Comparison of ENCODE assay signal across 26 mouse cellular contexts in genomic region chr16:26102856-26103255, GRCm38 (mm10). TPM values are rescaled to one million over a fixed set of nuclear protein-coding genes. Genes with fewer than 3 reads are reported as not detected.
DNase-seq lines count a peak whose midpoint lies in the region; ATAC-seq and TF ChIP-seq lines count a peak whose summit lies in the region.
"Had no signal": no experiment of that assay in that cellular context is flagged by ENCODE, and none has a peak within 500 bp of the region (broad histone marks: within the 10 kb centered on the region; RNA-seq: fewer than 3 reads in every experiment).

No protein-coding gene starts in this region.

- intact Hi-C loops in heart, postnatal 14 days (cut with DNase I): loop anchor here (5.0 kb wide), 1 partner anchor 121 kb away; no protein-coding TSS in a partner anchor

- H3K4me2 ChIP-seq in heart, embryonic 13.5 days: peak overlapping the region; percentile 78; the same call in 1 of the 2 replicates
- H3K4me2 ChIP-seq in kidney, postnatal 0 days (ENCODE audit: low read length): peak overlapping the region; percentile 88
- no peak overlapping the region for H3K4me2 ChIP-seq in kidney, embryonic 15.5 days
- H3K4me2 ChIP-seq in embryonic facial prominence, embryonic 15.5 days (replicated peaks): peak overlapping the region; percentile 92; the same call in 1 of the 2 replicates
- peak overlapping the region; percentile 70 for H3K4me2 ChIP-seq in stomach, embryonic 16.5 days (ENCODE audit: low read depth, low read length)
- H3K4me2 ChIP-seq in forebrain, embryonic 11.5 days (ENCODE audit: low read depth, low read length, severe bottlenecking): no peak overlapping the region
- H3K4me2 ChIP-seq: hindbrain, embryonic 14.5 days; liver, embryonic 12.5 days had no signal

- no peak for DNase-seq in heart, postnatal 14 days
- DNase-seq in kidney, postnatal 0 days (ENCODE audit: low spot score): no peak
- no peak for DNase-seq in ovary, postnatal 14 days (ENCODE audit: low spot score)
- no peak for DNase-seq in forebrain, embryonic 11.5 days (ENCODE audit: low spot score)
- DNase-seq: adrenal gland, adult 2 months; adrenal gland, postnatal 36 days; B cell, adult 2 months; cerebellum, adult 2 months; cerebellum, postnatal 25 days; gastrocnemius, postnatal 25 days; heart, adult 11 months; left cerebral cortex, postnatal 4 days; lung, adult 18-20 months; lung, postnatal 4 days; midbrain, embryonic 14.5 days; spleen, adult 18-20 months had no signal

- H3K4me1 ChIP-seq in heart, embryonic 13.5 days: peaks cover 62% of the 10 kb centered on the region
- H3K4me1 ChIP-seq in kidney, postnatal 0 days (replicated peaks; ENCODE audit: insufficient read depth, low read length): peaks cover 21% of the 10 kb centered on the region
- H3K4me1 ChIP-seq in kidney, embryonic 15.5 days: peaks cover 18% of the 10 kb centered on the region
- H3K4me1 ChIP-seq in embryonic facial prominence, embryonic 15.5 days: peaks cover 33% of the 10 kb centered on the region
- peaks cover 19% of the 10 kb centered on the region; the same call in 1 of the 2 replicates for H3K4me1 ChIP-seq in stomach, embryonic 16.5 days (ENCODE audit: control insufficient read depth, insufficient read depth, low read length)
- peaks cover 5% of the 10 kb centered on the region for H3K4me1 ChIP-seq in forebrain, embryonic 11.5 days (replicated peaks; ENCODE audit: control insufficient read depth, insufficient read depth, low read length)
- H3K4me1 ChIP-seq: liver, embryonic 12.5 days had no signal

- no peaks in the 10 kb centered on the region for H3K9me3 ChIP-seq in heart, embryonic 13.5 days
- no peaks in the 10 kb centered on the region for H3K9me3 ChIP-seq in kidney, postnatal 0 days (replicated peaks; ENCODE audit: low read length)
- H3K9me3 ChIP-seq in kidney, embryonic 15.5 days (replicated peaks): no peaks in the 10 kb centered on the region
- no peaks in the 10 kb centered on the region for H3K9me3 ChIP-seq in embryonic facial prominence, embryonic 15.5 days (replicated peaks)
- H3K9me3 ChIP-seq in stomach, embryonic 16.5 days (replicated peaks; ENCODE audit: control insufficient read depth, low read length): no peaks in the 10 kb centered on the region
- H3K9me3 ChIP-seq in forebrain, embryonic 11.5 days (ENCODE audit: control insufficient read depth, low read length): no peaks in the 10 kb centered on the region
- H3K9me3 ChIP-seq: forebrain, embryonic 13.5 days; liver, embryonic 12.5 days had no signal

- no peak overlapping the region for H3K27ac ChIP-seq in heart, embryonic 13.5 days (replicated peaks)
- no peak overlapping the region for H3K27ac ChIP-seq in kidney, postnatal 0 days
- H3K27ac ChIP-seq in kidney, embryonic 15.5 days: no peak overlapping the region
- H3K27ac ChIP-seq in embryonic facial prominence, embryonic 15.5 days (replicated peaks): no peak overlapping the region
- H3K27ac ChIP-seq in stomach, embryonic 16.5 days (ENCODE audit: low read length): no peak overlapping the region
- H3K27ac ChIP-seq in forebrain, embryonic 11.5 days (ENCODE audit: low read depth, low read length): no peak overlapping the region
- H3K27ac ChIP-seq: forebrain, embryonic 13.5 days; hindbrain, embryonic 14.5 days; liver, embryonic 12.5 days had no signal

- H3K4me3 ChIP-seq in heart, embryonic 13.5 days: 0 out of 2 replicates have a peak overlapping the region, but pooled peaks have one; percentile 80
- no peak overlapping the region for H3K4me3 ChIP-seq in kidney, postnatal 0 days (replicated peaks; ENCODE audit: low read depth, low read length)
- no peak overlapping the region for H3K4me3 ChIP-seq in kidney, embryonic 15.5 days (replicated peaks)
- no peak overlapping the region for H3K4me3 ChIP-seq in embryonic facial prominence, embryonic 15.5 days (replicated peaks)
- H3K4me3 ChIP-seq in stomach, embryonic 16.5 days (replicated peaks; ENCODE audit: low read length): no peak overlapping the region
- H3K4me3 ChIP-seq in forebrain, embryonic 11.5 days (ENCODE audit: low read depth, low read length): no peak overlapping the region
- H3K4me3 ChIP-seq: forebrain, embryonic 13.5 days; liver, embryonic 12.5 days had no signal

- ATAC-seq in heart, embryonic 13.5 days (ENCODE audit: extremely low read depth, insufficient number of reproducible peaks, low FRiP score, low TSS enrichment): no peak
- ATAC-seq in kidney, postnatal 0 days (replicated peaks; ENCODE audit: low FRiP score, low read depth): no peak
- ATAC-seq in kidney, embryonic 15.5 days (replicated peaks; ENCODE audit: low FRiP score): no peak
- ATAC-seq in embryonic facial prominence, embryonic 15.5 days (ENCODE audit: insufficient number of reproducible peaks, low FRiP score, low TSS enrichment, low read depth): no peak
- ATAC-seq in stomach, embryonic 16.5 days (ENCODE audit: insufficient read depth, low FRiP score): no peak
- no peak for ATAC-seq in forebrain, embryonic 11.5 days (replicated peaks; ENCODE audit: low FRiP score)
- ATAC-seq: activated CD4-positive, CD25-positive, alpha-beta regulatory T cell, adult 4 months; forebrain, embryonic 13.5 days; liver, embryonic 12.5 days; lung, postnatal 0 days had no signal

- H3K27me3 ChIP-seq in heart, embryonic 13.5 days (replicated peaks): no peaks in the 10 kb centered on the region
- H3K27me3 ChIP-seq in kidney, postnatal 0 days (ENCODE audit: insufficient read depth, low read length): no peaks in the 10 kb centered on the region
- peaks cover 4% of the 10 kb centered on the region; the same call in 1 of the 2 replicates for H3K27me3 ChIP-seq in kidney, embryonic 15.5 days
- no peaks in the 10 kb centered on the region for H3K27me3 ChIP-seq in embryonic facial prominence, embryonic 15.5 days
- no peaks in the 10 kb centered on the region for H3K27me3 ChIP-seq in stomach, embryonic 16.5 days (ENCODE audit: control insufficient read depth, insufficient read depth, low read length)
- no peaks in the 10 kb centered on the region for H3K27me3 ChIP-seq in forebrain, embryonic 11.5 days (ENCODE audit: control insufficient read depth, insufficient read depth, low read length)

- TF ChIP-seq CTCF in kidney, postnatal 0 days (IDR thresholded peaks at IDR 0.05; ENCODE audit: low read depth): no peak

- H3K36me3 ChIP-seq in heart, embryonic 13.5 days: no peaks in the 10 kb centered on the region
- no peaks in the 10 kb centered on the region for H3K36me3 ChIP-seq in kidney, postnatal 0 days (ENCODE audit: insufficient read depth, low read length)
- no peaks in the 10 kb centered on the region for H3K36me3 ChIP-seq in kidney, embryonic 15.5 days
- no peaks in the 10 kb centered on the region for H3K36me3 ChIP-seq in embryonic facial prominence, embryonic 15.5 days
- no peaks in the 10 kb centered on the region for H3K36me3 ChIP-seq in stomach, embryonic 16.5 days (ENCODE audit: control insufficient read depth, insufficient read depth, low read length)
- no peaks in the 10 kb centered on the region for H3K36me3 ChIP-seq in forebrain, embryonic 11.5 days (ENCODE audit: control insufficient read depth, insufficient read depth, low read length)
- H3K36me3 ChIP-seq: liver, embryonic 12.5 days had no signal

- 67% methylated on average over 2 of the region's 2 CpGs for WGBS in heart, embryonic 13.5 days
- WGBS in kidney, postnatal 0 days: 94% methylated on average over 2 of the region's 2 CpGs
- 87% methylated on average over 2 of the region's 2 CpGs for WGBS in kidney, embryonic 15.5 days
- 62% methylated on average over 2 of the region's 2 CpGs for WGBS in embryonic facial prominence, embryonic 15.5 days
- WGBS in stomach, embryonic 16.5 days: 72% methylated on average over 2 of the region's 2 CpGs
- WGBS in forebrain, embryonic 11.5 days: 81% methylated on average over 2 of the region's 2 CpGs

- H3K9ac ChIP-seq in heart, embryonic 13.5 days: no peak overlapping the region
- no peak overlapping the region for H3K9ac ChIP-seq in kidney, postnatal 0 days (ENCODE audit: low read depth, low read length)
- no peak overlapping the region for H3K9ac ChIP-seq in kidney, embryonic 15.5 days
- no peak overlapping the region for H3K9ac ChIP-seq in embryonic facial prominence, embryonic 15.5 days
- no peak overlapping the region for H3K9ac ChIP-seq in stomach, embryonic 16.5 days (ENCODE audit: low read length)
- no peak overlapping the region for H3K9ac ChIP-seq in forebrain, embryonic 11.5 days (ENCODE audit: low read length)
- H3K9ac ChIP-seq: forebrain, embryonic 13.5 days; hindbrain, embryonic 14.5 days; liver, embryonic 12.5 days had no signal

RNA-seq across cellular contexts. Expression of gene P3h2, which starts 2.7 kb away (rescaled TPM):
- 6.0 and 7.0 TPM in 2 replicates for polyA plus RNA-seq in heart, embryonic 13.5 days (2015; fragmentation: Nextera tagmentation; extraction: Ambion mirVana)
- 1 to 10 TPM; 4.5 to 5.2 TPM for total RNA-seq in heart, postnatal 14 days (2021)
- polyA plus RNA-seq in kidney, postnatal 0 days (2015; fragmentation: Nextera tagmentation; extraction: Ambion mirVana): 12.0 and 14.7 TPM in 2 replicates
- polyA plus RNA-seq in kidney, embryonic 15.5 days (2015; fragmentation: Nextera tagmentation; extraction: Ambion mirVana): 7.5 and 8.7 TPM in 2 replicates
- 6.7 and 8.0 TPM in 2 replicates for polyA plus RNA-seq in embryonic facial prominence, embryonic 15.5 days (2015; fragmentation: Nextera tagmentation; extraction: Ambion mirVana)
- 2.3 and 2.7 TPM in 2 replicates for polyA plus RNA-seq in stomach, embryonic 16.5 days (2015; fragmentation: Nextera tagmentation; extraction: Ambion mirVana)
- 3.3 and 4.7 TPM in 2 replicates for polyA plus RNA-seq in forebrain, embryonic 11.5 days (2014; fragmentation: Nextera tagmentation; extraction: Ambion mirVana)
- total RNA-seq: monocyte, adult 5-6 weeks had no signal

Comparison
In these comparisons a context has a peak if more than half of its experiments do, and no peak if none do; other contexts are left out.
1. H3K4me2 ChIP-seq: peak in heart, embryonic 13.5 days (single experiment), kidney, postnatal 0 days (single experiment), embryonic facial prominence, embryonic 15.5 days (single experiment) and stomach, embryonic 16.5 days (single experiment); none in kidney, embryonic 15.5 days (single experiment) and forebrain, embryonic 11.5 days (single experiment).